Mouse (Mus musculus): Measurements from ENCODE around the gene Car7. TPM values are rescaled to one million over a fixed set of nuclear protein-coding genes. Genes with fewer than 3 reads are reported as not detected.

Gene Car7
- polyA plus RNA-seq, 1 experiment from 2014 or later: 0.83 TPM

GRCm38 (mm10) chr8:104540238-104540637 lies 5.7 kb downstream of the Car7 start:
- Histone ChIP-seq H3K27me3 (peaks cover 62% of the 10 kb centered on the region), H3K4me3 (peak overlapping the region; percentile 49), H3K4me1 (peaks cover 18% of the 10 kb centered on the region), H3K9me3 (no peaks in the 10 kb centered on the region), H3K27ac (no peak overlapping the region), H3K9ac (peak overlapping the region; percentile 57; the same call in 1 of the 2 replicates), H3K4me2 (replicated peaks) (peak overlapping the region; percentile 88), H3K36me3 (no peaks in the 10 kb centered on the region)
- ATAC-seq (ENCODE audit: low FRiP score, low read depth): no peak
- WGBS: 37% methylated on average over 7 of the region's 7 CpGs

GRCm38 (mm10) chr8:104540710-104541514 lies 6.4 kb downstream of the Car7 start:
- under 1% methylated on average over 76 of the region's 76 CpGs for WGBS
- Histone ChIP-seq H3K9ac (peak overlapping the region; percentile 57), H3K4me2 (replicated peaks) (peak overlapping the region; percentile 88), H3K27me3 (peaks cover 62% of the 10 kb centered on the region), H3K4me1 (peaks cover 15% of the 10 kb centered on the region), H3K36me3 (no peaks in the 10 kb centered on the region), H3K4me3 (peak overlapping the region; percentile 49), H3K9me3 (no peaks in the 10 kb centered on the region), H3K27ac (no peak overlapping the region)
- 0 out of 2 replicates have a peak, but pooled peaks have one; percentile 16 for ATAC-seq (ENCODE audit: low FRiP score, low read depth)

- no peak for ATAC-seq (ENCODE audit: low FRiP score, low read depth)
- Histone ChIP-seq H3K4me2 (replicated peaks) (peak overlapping the region; percentile 88), H3K4me3 (peak overlapping the region; percentile 49), H3K36me3 (no peaks in the 10 kb centered on the region), H3K9me3 (no peaks in the 10 kb centered on the region), H3K9ac (peak overlapping the region; percentile 57), H3K4me1 (peaks cover 15% of the 10 kb centered on the region), H3K27me3 (peaks cover 62% of the 10 kb centered on the region), H3K27ac (no peak overlapping the region)
- WGBS: 18% methylated on average over 8 of the region's 8 CpGs
Observed at GRCm38 (mm10) chr8:104541515-104541880, 7.0 kb downstream of the Car7 start.

DNA sequence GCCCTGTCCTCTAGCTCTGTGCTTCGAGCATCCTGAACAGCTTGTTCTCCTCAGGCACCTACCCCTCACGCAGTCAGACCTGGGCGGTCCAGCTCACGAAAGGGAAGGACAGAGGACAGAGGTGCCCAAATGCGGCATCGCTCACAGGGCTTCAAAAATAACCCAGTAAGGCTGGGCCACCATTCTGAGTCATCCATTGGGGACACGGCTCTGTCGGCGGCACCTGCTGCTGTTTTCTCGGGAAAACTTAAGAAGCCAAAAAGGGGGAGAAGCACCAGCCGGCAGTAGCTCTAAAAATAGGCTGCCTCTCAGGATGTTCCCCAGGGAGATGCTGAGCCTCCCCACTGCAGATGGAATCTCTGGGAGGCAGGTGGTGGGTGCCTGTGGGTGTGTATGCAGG lies 7.7 kb downstream of the Car7 start:
- Histone ChIP-seq H3K4me2 (replicated peaks) (no peak overlapping the region), H3K36me3 (no peaks in the 10 kb centered on the region), H3K4me3 (no peak overlapping the region), H3K27me3 (peaks cover 62% of the 10 kb centered on the region), H3K9ac (no peak overlapping the region), H3K27ac (no peak overlapping the region), H3K9me3 (no peaks in the 10 kb centered on the region), H3K4me1 (peaks cover 15% of the 10 kb centered on the region)
- WGBS: 16% methylated on average over 11 of the region's 11 CpGs
- no peak for ATAC-seq (ENCODE audit: low FRiP score, low read depth)

GRCm38 (mm10) chr8:104543440-104544045 lies 9.1 kb downstream of the Car7 start:
- H3K27me3 ChIP-seq: peaks cover 59% of the 10 kb centered on the region

DNA sequence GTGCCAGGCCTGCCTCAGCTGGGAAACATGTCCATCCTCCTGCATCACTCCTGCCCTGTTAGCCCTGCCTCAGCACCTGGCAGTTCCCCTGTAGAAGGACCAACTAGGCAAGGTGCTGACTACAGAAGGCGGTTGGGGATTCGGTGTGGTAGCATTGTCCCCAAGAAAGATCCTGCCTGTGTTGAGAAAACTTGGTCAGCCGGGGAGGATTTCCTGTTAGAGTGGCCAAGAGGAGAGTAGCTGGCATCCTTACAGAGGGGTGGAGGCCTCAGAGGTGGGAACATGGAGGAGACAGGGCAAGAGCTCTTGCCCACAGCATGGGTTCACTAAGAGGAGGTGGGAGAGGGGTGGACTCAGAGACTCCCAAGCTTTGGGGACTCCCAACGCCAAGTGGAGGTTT lies 20.7 kb downstream of the Car7 start:
- Histone ChIP-seq H3K4me2 (replicated peaks) (no peak overlapping the region), H3K9ac (no peak overlapping the region), H3K27ac (no peak overlapping the region), H3K4me3 (no peak overlapping the region), H3K36me3 (no peaks in the 10 kb centered on the region), H3K4me1 (no peaks in the 10 kb centered on the region), H3K27me3 (no peaks in the 10 kb centered on the region), H3K9me3 (no peaks in the 10 kb centered on the region)
- 86% methylated on average over 4 of the region's 4 CpGs for WGBS
- ATAC-seq (ENCODE audit: low FRiP score, low read depth): no peak

More at GRCm38 (mm10) chr8:104543440-104544045, 9.1 kb downstream of the Car7 start:
- Histone ChIP-seq H3K36me3 (no peaks in the 10 kb centered on the region), H3K9ac (no peak overlapping the region), H3K4me3 (no peak overlapping the region), H3K27ac (no peak overlapping the region), H3K9me3 (no peaks in the 10 kb centered on the region), H3K4me2 (replicated peaks) (no peak overlapping the region), H3K4me1 (peaks cover 11% of the 10 kb centered on the region)
- whole genome bisulfite sequencing: 80% methylated on average over 8 of the region's 8 CpGs
- ATAC-seq (ENCODE audit: low FRiP score, low read depth): no peak

GRCm38 (mm10) chr8:104557226-104557625 lies 22.7 kb downstream of the Car7 start:
- Histone ChIP-seq H3K4me1 (no peaks in the 10 kb centered on the region), H3K27ac (no peak overlapping the region), H3K9me3 (no peaks in the 10 kb centered on the region), H3K9ac (no peak overlapping the region), H3K4me2 (replicated peaks) (no peak overlapping the region), H3K36me3 (no peaks in the 10 kb centered on the region), H3K4me3 (no peak overlapping the region), H3K27me3 (no peaks in the 10 kb centered on the region)
- 67% methylated on average over 7 of the region's 7 CpGs for WGBS
- no peak for ATAC-seq (ENCODE audit: low FRiP score, low read depth)

DNA sequence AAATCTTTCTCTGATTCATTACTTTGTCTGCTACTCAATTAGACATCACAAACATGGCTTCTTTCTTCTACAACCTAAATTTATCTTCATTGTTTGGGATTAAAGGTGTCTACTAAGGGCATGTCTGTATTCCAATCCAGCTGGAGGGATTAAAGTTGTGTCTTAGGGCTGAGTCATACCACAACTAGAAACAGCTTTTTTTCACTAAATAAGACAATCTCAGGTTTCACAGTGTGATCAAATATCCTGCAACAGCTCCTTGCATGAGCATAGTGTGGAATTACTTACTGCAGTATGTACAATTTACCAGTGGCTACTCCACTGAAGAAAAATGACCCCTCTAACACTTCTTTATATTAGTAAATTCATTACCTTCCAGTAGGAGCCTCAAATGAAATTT lies 26.2 kb downstream of the Car7 start:
- H3K36me3 ChIP-seq: no peaks in the 10 kb centered on the region
- no peak overlapping the region for H3K4me2 ChIP-seq (replicated peaks)
- ATAC-seq (ENCODE audit: low FRiP score, low read depth): no peak
- no peaks in the 10 kb centered on the region for H3K9me3 ChIP-seq
- H3K4me1 ChIP-seq: no peaks in the 10 kb centered on the region
- no peaks in the 10 kb centered on the region for H3K27me3 ChIP-seq
- no peak overlapping the region for H3K9ac ChIP-seq
- H3K27ac ChIP-seq: no peak overlapping the region
- no peak overlapping the region for H3K4me3 ChIP-seq

DNA sequence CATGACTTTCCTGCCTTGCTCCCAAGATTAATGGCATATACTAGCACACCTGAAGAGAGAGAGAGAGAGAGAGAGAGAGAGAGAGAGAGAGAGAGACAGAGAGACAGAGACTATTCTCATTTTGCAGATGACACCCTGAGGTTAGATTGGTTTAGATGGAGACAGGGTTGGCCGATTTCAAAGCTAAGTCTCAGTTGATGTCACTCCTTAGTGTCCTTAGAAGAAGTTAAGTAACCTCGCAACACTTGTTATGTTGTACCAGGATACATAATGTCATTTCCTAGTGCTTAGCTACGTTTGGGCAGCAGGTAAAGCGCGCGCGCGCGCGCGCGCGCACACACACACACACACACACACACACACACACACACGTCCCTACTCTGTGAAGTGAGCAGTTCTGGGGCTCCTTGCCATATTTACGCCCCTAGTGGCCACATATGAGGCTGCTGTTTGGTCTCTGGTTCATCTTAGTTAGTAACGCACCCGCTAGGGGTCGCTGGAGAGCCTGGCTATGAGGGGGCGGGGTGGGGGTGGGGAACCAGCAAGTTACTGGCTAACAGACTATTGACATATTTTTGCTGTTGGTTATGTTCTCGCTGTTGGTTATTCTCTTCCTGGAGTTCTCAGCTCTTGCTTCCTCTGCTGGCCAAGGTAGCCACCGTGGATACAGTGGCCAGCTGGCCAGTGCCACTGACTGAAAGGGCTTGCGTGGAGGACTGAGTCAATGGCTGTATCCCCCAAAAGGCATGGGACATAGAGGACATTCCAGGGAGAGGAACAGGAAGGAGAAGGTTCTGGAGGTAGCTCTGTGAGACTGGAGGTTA lies 30.4 kb downstream of the Car7 start:
- peak; percentile 77 for ATAC-seq (ENCODE audit: low FRiP score, low read depth)
- Histone ChIP-seq H3K27me3 (no peaks in the 10 kb centered on the region), H3K9ac (no peak overlapping the region), H3K4me1 (no peaks in the 10 kb centered on the region), H3K9me3 (no peaks in the 10 kb centered on the region), H3K27ac (no peak overlapping the region), H3K4me3 (no peak overlapping the region), H3K4me2 (replicated peaks) (peak overlapping the region; percentile 31; the same call in 1 of the 2 replicates), H3K36me3 (no peaks in the 10 kb centered on the region)
- 16% methylated on average over 22 of the region's 22 CpGs for WGBS

DNA sequence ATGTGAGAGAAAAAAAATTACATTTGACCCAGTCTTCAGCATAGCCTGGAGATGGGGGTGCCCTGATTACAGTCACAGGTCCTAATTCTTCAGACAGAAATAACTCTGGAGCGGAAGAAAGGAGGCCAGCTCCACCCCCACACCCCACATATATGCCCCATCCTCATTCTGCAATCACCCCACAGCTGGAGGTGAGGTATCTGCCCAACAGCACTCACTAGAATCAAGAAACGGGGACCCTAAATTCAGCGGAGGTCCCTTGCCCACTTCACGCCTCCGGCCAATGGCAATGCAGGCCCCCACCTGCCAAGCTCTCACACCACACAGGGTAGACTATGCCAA lies 30.9 kb downstream of the Car7 start:
- Histone ChIP-seq H3K36me3 (no peaks in the 10 kb centered on the region), H3K4me1 (no peaks in the 10 kb centered on the region), H3K4me3 (no peak overlapping the region), H3K9ac (no peak overlapping the region), H3K4me2 (replicated peaks) (no peak overlapping the region), H3K27ac (no peak overlapping the region), H3K27me3 (no peaks in the 10 kb centered on the region), H3K9me3 (no peaks in the 10 kb centered on the region)
- ATAC-seq (ENCODE audit: low FRiP score, low read depth): 0 out of 2 replicates have a peak, but pooled peaks have one; percentile 8
- 96% methylated on average over 5 of the region's 5 CpGs for WGBS

DNA sequence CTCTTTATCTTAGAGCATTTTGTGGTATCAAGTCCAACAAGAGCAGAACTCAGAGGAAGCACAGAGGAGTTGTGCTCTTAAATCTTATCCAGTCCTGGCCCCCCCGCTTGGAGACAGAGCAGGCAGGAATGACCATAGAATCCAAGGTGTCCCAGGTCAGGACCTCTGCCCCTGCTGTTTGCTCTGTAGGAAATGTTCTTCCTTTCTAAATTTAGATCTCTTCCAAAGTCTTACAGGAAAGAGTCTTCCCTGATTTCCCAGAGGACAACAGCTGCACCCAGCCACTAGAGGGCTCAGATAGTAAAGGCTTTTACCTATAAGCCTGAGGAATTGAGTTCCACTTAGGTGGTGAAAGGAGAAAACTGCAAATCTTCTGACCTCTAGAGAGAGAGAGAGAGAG lies 35.1 kb downstream of the Car7 start:
- no peak overlapping the region for H3K4me2 ChIP-seq (replicated peaks)
- no peak for ATAC-seq (ENCODE audit: low FRiP score, low read depth)
- H3K27me3 ChIP-seq: no peaks in the 10 kb centered on the region
- H3K9me3 ChIP-seq: no peaks in the 10 kb centered on the region
- H3K4me3 ChIP-seq: no peak overlapping the region
- H3K36me3 ChIP-seq: no peaks in the 10 kb centered on the region
- WGBS: 41% methylated on average over 1 of the region's 1 CpGs
- H3K27ac ChIP-seq: no peak overlapping the region
- 0 out of 2 replicates have a peak, but pooled peaks cover 3% of the 10 kb centered on the region for H3K4me1 ChIP-seq
- no peak overlapping the region for H3K9ac ChIP-seq

All from limb, embryonic 13.5 days (tissue).